Mouse (Mus musculus): ENCODE data around the gene Abcb6. TPM values are rescaled to one million over a fixed set of nuclear protein-coding genes. Genes with fewer than 3 reads are reported as not detected.

The Abcb6 gene
- polyA plus RNA-seq (2014; fragmentation: Nextera tagmentation; extraction: Ambion mirVana) = 17.8 and 21.7 TPM in 2 replicates

GRCm38 (mm10) chr1:75180105-75180590, at the start of gene Abcb6:
Gene Abcb6, minus strand, starts transcription at chr1:75180392.
- Histone ChIP-seq H3K4me2 (ENCODE audit: low read length) (peak within 1 kb of the TSS; percentile 91), H3K9me3 (ENCODE audit: control insufficient read depth, low read length) (no peaks in the 10 kb centered on the region), H3K36me3 (ENCODE audit: control insufficient read depth, insufficient read depth, low read length) (peaks cover 44% of the 10 kb centered on the region), H3K4me3 (ENCODE audit: low read depth, low read length) (peak within 1 kb of the TSS; percentile 66), H3K9ac (ENCODE audit: low read length) (peak within 1 kb of the TSS; percentile 51), H3K27me3 (replicated peaks; ENCODE audit: control insufficient read depth, insufficient read depth, low read length) (no peaks in the 10 kb centered on the region), H3K4me1 (replicated peaks; ENCODE audit: control insufficient read depth, insufficient read depth, low read length) (peaks cover 5% of the 10 kb centered on the region; the same call in 1 of the 2 replicates), H3K27ac (ENCODE audit: low read depth) (no peak within 1 kb of the TSS)
- ATAC-seq (replicated peaks; ENCODE audit: low FRiP score, low TSS enrichment, low read depth) = peak; percentile 89
- peak; percentile 90 for DNase-seq (ENCODE audit: low spot score)
- under 1% methylated on average over 31 of the region's 31 CpGs for WGBS

GRCm38 (mm10) chr1:75229158-75229557, 49.0 kb upstream of the Abcb6 start:
- H3K9me3 ChIP-seq (ENCODE audit: control insufficient read depth, low read length) = no peaks in the 10 kb centered on the region
- no peaks in the 10 kb centered on the region for H3K4me1 ChIP-seq (replicated peaks; ENCODE audit: control insufficient read depth, insufficient read depth, low read length)
- H3K4me3 ChIP-seq (ENCODE audit: low read depth, low read length) = no peak overlapping the region
- H3K9ac ChIP-seq (ENCODE audit: low read length) = no peak overlapping the region
- H3K27me3 ChIP-seq (replicated peaks; ENCODE audit: control insufficient read depth, insufficient read depth, low read length) = no peaks in the 10 kb centered on the region
- whole genome bisulfite sequencing = 67% methylated on average over 4 of the region's 4 CpGs
- H3K4me2 ChIP-seq (ENCODE audit: low read length) = no peak overlapping the region
- no peaks in the 10 kb centered on the region for H3K36me3 ChIP-seq (ENCODE audit: control insufficient read depth, insufficient read depth, low read length)
- DNase-seq (ENCODE audit: low spot score) (no peak), ATAC-seq (replicated peaks; ENCODE audit: low FRiP score, low TSS enrichment, low read depth) (no peak)
- no peak overlapping the region for H3K27ac ChIP-seq (ENCODE audit: low read depth)

GRCm38 (mm10) chr1:75227653-75228052, 47.5 kb upstream of the Abcb6 start:
- no peaks in the 10 kb centered on the region for H3K36me3 ChIP-seq (ENCODE audit: control insufficient read depth, insufficient read depth, low read length)
- H3K27ac ChIP-seq (ENCODE audit: low read depth) = no peak overlapping the region
- no peaks in the 10 kb centered on the region for H3K27me3 ChIP-seq (replicated peaks; ENCODE audit: control insufficient read depth, insufficient read depth, low read length)
- H3K4me3 ChIP-seq (ENCODE audit: low read depth, low read length) = no peak overlapping the region
- WGBS = 80% methylated on average over 1 of the region's 1 CpGs
- ATAC-seq (replicated peaks; ENCODE audit: low FRiP score, low TSS enrichment, low read depth) = no peak
- DNase-seq (ENCODE audit: low spot score) = no peak
- H3K4me2 ChIP-seq (ENCODE audit: low read length) = no peak overlapping the region
- no peaks in the 10 kb centered on the region for H3K4me1 ChIP-seq (replicated peaks; ENCODE audit: control insufficient read depth, insufficient read depth, low read length)
- no peaks in the 10 kb centered on the region for H3K9me3 ChIP-seq (ENCODE audit: control insufficient read depth, low read length)
- H3K9ac ChIP-seq (ENCODE audit: low read length) = no peak overlapping the region

- DNase-seq (ENCODE audit: low spot score) (no peak), ATAC-seq (replicated peaks; ENCODE audit: low FRiP score, low TSS enrichment, low read depth) (no peak)
- H3K4me1 ChIP-seq (replicated peaks; ENCODE audit: control insufficient read depth, insufficient read depth, low read length) = no peaks in the 10 kb centered on the region
- no peak overlapping the region for H3K4me3 ChIP-seq (ENCODE audit: low read depth, low read length)
- H3K27ac ChIP-seq (ENCODE audit: low read depth) = no peak overlapping the region
- H3K27me3 ChIP-seq (replicated peaks; ENCODE audit: control insufficient read depth, insufficient read depth, low read length) = peaks cover 4% of the 10 kb centered on the region
- no peaks in the 10 kb centered on the region for H3K9me3 ChIP-seq (ENCODE audit: control insufficient read depth, low read length)
- no peaks in the 10 kb centered on the region for H3K36me3 ChIP-seq (ENCODE audit: control insufficient read depth, insufficient read depth, low read length)
- WGBS = 58% methylated on average over 2 of the region's 2 CpGs
- no peak overlapping the region for H3K9ac ChIP-seq (ENCODE audit: low read length)
- H3K4me2 ChIP-seq (ENCODE audit: low read length) = no peak overlapping the region
Observed at GRCm38 (mm10) chr1:75226138-75226537, 45.9 kb upstream of the Abcb6 start.

- Histone ChIP-seq H3K4me1 (replicated peaks; ENCODE audit: control insufficient read depth, insufficient read depth, low read length) (no peaks in the 10 kb centered on the region), H3K4me3 (ENCODE audit: low read depth, low read length) (no peak overlapping the region), H3K27ac (ENCODE audit: low read depth) (no peak overlapping the region), H3K36me3 (ENCODE audit: control insufficient read depth, insufficient read depth, low read length) (no peaks in the 10 kb centered on the region), H3K9me3 (ENCODE audit: control insufficient read depth, low read length) (no peaks in the 10 kb centered on the region), H3K4me2 (ENCODE audit: low read length) (no peak overlapping the region), H3K27me3 (replicated peaks; ENCODE audit: control insufficient read depth, insufficient read depth, low read length) (peaks cover 10% of the 10 kb centered on the region), H3K9ac (ENCODE audit: low read length) (no peak overlapping the region)
- DNase-seq (ENCODE audit: low spot score) = no peak
- 79% methylated on average over 3 of the region's 3 CpGs for WGBS
- no peak for ATAC-seq (replicated peaks; ENCODE audit: low FRiP score, low TSS enrichment, low read depth)
Observed at GRCm38 (mm10) chr1:75225473-75225872, 45.3 kb upstream of the Abcb6 start.

GRCm38 (mm10) chr1:75223532-75223931, 43.3 kb upstream of the Abcb6 start:
- Histone ChIP-seq H3K27ac (ENCODE audit: low read depth) (no peak overlapping the region), H3K36me3 (ENCODE audit: control insufficient read depth, insufficient read depth, low read length) (no peaks in the 10 kb centered on the region), H3K27me3 (replicated peaks; ENCODE audit: control insufficient read depth, insufficient read depth, low read length) (peaks cover 29% of the 10 kb centered on the region), H3K4me1 (replicated peaks; ENCODE audit: control insufficient read depth, insufficient read depth, low read length) (peaks cover 5% of the 10 kb centered on the region), H3K9me3 (ENCODE audit: control insufficient read depth, low read length) (no peaks in the 10 kb centered on the region), H3K9ac (ENCODE audit: low read length) (no peak overlapping the region), H3K4me2 (ENCODE audit: low read length) (no peak overlapping the region), H3K4me3 (ENCODE audit: low read depth, low read length) (no peak overlapping the region)
- no peak for DNase-seq (ENCODE audit: low spot score)
- WGBS = 71% methylated on average over 6 of the region's 6 CpGs
- ATAC-seq (replicated peaks; ENCODE audit: low FRiP score, low TSS enrichment, low read depth) = no peak

GRCm38 (mm10) chr1:75222926-75223325, 42.7 kb upstream of the Abcb6 start:
- ATAC-seq (replicated peaks; ENCODE audit: low FRiP score, low TSS enrichment, low read depth) = no peak
- Histone ChIP-seq H3K27ac (ENCODE audit: low read depth) (no peak overlapping the region), H3K9ac (ENCODE audit: low read length) (no peak overlapping the region), H3K4me1 (replicated peaks; ENCODE audit: control insufficient read depth, insufficient read depth, low read length) (peaks cover 5% of the 10 kb centered on the region), H3K27me3 (replicated peaks; ENCODE audit: control insufficient read depth, insufficient read depth, low read length) (peaks cover 35% of the 10 kb centered on the region), H3K9me3 (ENCODE audit: control insufficient read depth, low read length) (no peaks in the 10 kb centered on the region), H3K4me2 (ENCODE audit: low read length) (no peak overlapping the region), H3K4me3 (ENCODE audit: low read depth, low read length) (no peak overlapping the region), H3K36me3 (ENCODE audit: control insufficient read depth, insufficient read depth, low read length) (no peaks in the 10 kb centered on the region)
- no peak for DNase-seq (ENCODE audit: low spot score)
- 85% methylated on average over 6 of the region's 6 CpGs for WGBS

- H3K9ac ChIP-seq (ENCODE audit: low read length) = no peak overlapping the region
- 86% methylated on average over 3 of the region's 3 CpGs for WGBS
- ATAC-seq (replicated peaks; ENCODE audit: low FRiP score, low TSS enrichment, low read depth) (no peak), DNase-seq (ENCODE audit: low spot score) (no peak)
- no peak overlapping the region for H3K27ac ChIP-seq (ENCODE audit: low read depth)
- peaks cover 41% of the 10 kb centered on the region for H3K27me3 ChIP-seq (replicated peaks; ENCODE audit: control insufficient read depth, insufficient read depth, low read length)
- H3K4me1 ChIP-seq (replicated peaks; ENCODE audit: control insufficient read depth, insufficient read depth, low read length) = peaks cover 5% of the 10 kb centered on the region
- no peaks in the 10 kb centered on the region for H3K9me3 ChIP-seq (ENCODE audit: control insufficient read depth, low read length)
- no peak overlapping the region for H3K4me3 ChIP-seq (ENCODE audit: low read depth, low read length)
- no peaks in the 10 kb centered on the region; the same call in 1 of the 2 replicates for H3K36me3 ChIP-seq (ENCODE audit: control insufficient read depth, insufficient read depth, low read length)
- H3K4me2 ChIP-seq (ENCODE audit: low read length) = no peak overlapping the region
Observed at GRCm38 (mm10) chr1:75221538-75221937, 41.3 kb upstream of the Abcb6 start.

- DNase-seq (ENCODE audit: low spot score) (no peak), ATAC-seq (replicated peaks; ENCODE audit: low FRiP score, low TSS enrichment, low read depth) (peak; percentile 29)
- Histone ChIP-seq H3K4me2 (ENCODE audit: low read length) (peak within 1 kb of the TSS; percentile 99), H3K36me3 (ENCODE audit: control insufficient read depth, insufficient read depth, low read length) (peaks cover 13% of the 10 kb centered on the region), H3K27ac (ENCODE audit: low read depth) (no peak within 1 kb of the TSS), H3K4me3 (ENCODE audit: low read depth, low read length) (peak within 1 kb of the TSS; percentile 59), H3K27me3 (replicated peaks; ENCODE audit: control insufficient read depth, insufficient read depth, low read length) (peaks cover 41% of the 10 kb centered on the region), H3K9ac (ENCODE audit: low read length) (peak within 1 kb of the TSS; percentile 45), H3K4me1 (replicated peaks; ENCODE audit: control insufficient read depth, insufficient read depth, low read length) (peaks cover 5% of the 10 kb centered on the region), H3K9me3 (ENCODE audit: control insufficient read depth, low read length) (no peaks in the 10 kb centered on the region)
- WGBS = 2% methylated on average over 34 of the region's 34 CpGs
Observed at GRCm38 (mm10) chr1:75219531-75219930, 39.3 kb upstream of the Abcb6 start, which contains the start of gene Tuba4a. Gene Tuba4a, minus strand, starts transcription at chr1:75219865.

Measured in intestine, embryonic 14.5 days (tissue).